Mouse (Mus musculus) E14TG2a.4 (cell line): Measurements from ENCODE around the gene Optn.

Experiments
- CTCF ChIP-seq: conservative IDR thresholded peaks from 2 replicates; pipeline ENCODE4 v1.5.1; 2014; ENCODE audit warnings: low read length
- NANOG ChIP-seq: IDR thresholded peaks from 2 replicates; pipeline ENCODE4 v1.6.1; 2014; ENCODE audit warnings: borderline replicate concordance, low read length, mixed read lengths
- POU5F1 ChIP-seq: IDR thresholded peaks from 2 replicates; pipeline ENCODE4 v1.6.1; 2014; ENCODE audit warnings: low read length, borderline replicate concordance

DNA sequence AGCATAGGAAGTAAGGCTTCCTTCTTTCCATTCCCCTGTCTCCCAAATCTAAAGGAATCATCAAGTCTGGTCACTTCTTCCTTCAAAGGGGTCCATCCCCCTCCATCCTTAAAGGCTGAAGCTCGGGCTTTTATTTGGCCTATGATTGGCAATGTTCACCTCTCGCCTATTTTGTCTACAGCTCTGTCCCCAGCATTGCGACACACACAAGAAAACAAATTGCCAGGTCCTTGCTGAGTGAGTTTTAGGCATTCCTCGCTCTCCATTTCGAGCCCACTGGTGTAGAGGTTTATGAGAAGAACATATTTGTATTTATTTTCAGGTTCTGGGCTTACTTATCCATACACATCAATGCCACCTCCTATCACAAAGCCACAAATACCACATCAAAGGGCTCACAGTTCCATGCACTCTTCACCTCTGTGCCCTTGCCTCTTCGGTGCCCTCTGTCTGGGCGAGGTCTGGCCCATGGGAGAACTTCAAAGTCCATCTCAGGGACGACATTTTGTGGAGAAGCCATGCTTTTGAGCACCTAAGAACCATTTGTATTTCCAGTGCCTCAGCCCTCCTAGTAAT is 2.6 kb downstream of the Optn start:
- TF ChIP-seq CTCF: no peak
- no peak for TF ChIP-seq NANOG
- no peak for TF ChIP-seq POU5F1
